Comparison of ENCODE assay signal across 22 mouse cellular contexts in genomic region chr12:99992362-99992862, GRCm38 (mm10). TPM values are rescaled to one million over a fixed set of nuclear protein-coding genes. Genes with fewer than 3 reads are reported as not detected.
"Had no signal": no experiment of that assay in that cellular context is flagged by ENCODE, and none has a peak within 500 bp of the region (broad histone marks: within the 10 kb centered on the region; RNA-seq: fewer than 3 reads in every experiment).

No protein-coding gene starts in this region.

- H3K36me3 ChIP-seq: heart, embryonic 12.5 days; hindbrain, embryonic 10.5 days; hindbrain, embryonic 12.5 days; intestine, embryonic 15.5 days; kidney, embryonic 15.5 days; limb, embryonic 13.5 days; limb, embryonic 15.5 days; liver, embryonic 12.5 days had no signal

- H3K27ac ChIP-seq: hindbrain, embryonic 10.5 days; hindbrain, embryonic 12.5 days; hindbrain, embryonic 14.5 days; intestine, embryonic 15.5 days; kidney, embryonic 15.5 days; kidney, postnatal 0 days; limb, embryonic 13.5 days; limb, embryonic 15.5 days; liver, embryonic 12.5 days; liver, embryonic 14.5 days had no signal

- H3K4me2 ChIP-seq: heart, embryonic 12.5 days; hindbrain, embryonic 12.5 days; hindbrain, embryonic 14.5 days; intestine, embryonic 15.5 days; kidney, embryonic 15.5 days; limb, embryonic 13.5 days; limb, embryonic 15.5 days; liver, embryonic 12.5 days had no signal

- DNase-seq: gastrocnemius, postnatal 10 days; heart, postnatal 4 days; kidney, adult 11 months; kidney, adult 2 months; kidney, adult 9 months; kidney, postnatal 14 days; kidney, postnatal 36 days; layer of hippocampus, postnatal 36 days; left cerebral cortex, postnatal 4 days had no signal

- H3K4me3 ChIP-seq: heart, embryonic 12.5 days; hindbrain, embryonic 10.5 days; hindbrain, embryonic 12.5 days; intestine, embryonic 15.5 days; kidney, embryonic 15.5 days; limb, embryonic 13.5 days; limb, embryonic 15.5 days; liver, embryonic 12.5 days had no signal

- H3K9ac ChIP-seq: heart, embryonic 12.5 days; hindbrain, embryonic 12.5 days; hindbrain, embryonic 14.5 days; intestine, embryonic 15.5 days; kidney, embryonic 15.5 days; limb, embryonic 13.5 days; limb, embryonic 15.5 days; liver, embryonic 12.5 days; liver, embryonic 14.5 days had no signal

- H3K27me3 ChIP-seq: heart, embryonic 12.5 days; hindbrain, embryonic 12.5 days; intestine, embryonic 15.5 days; kidney, embryonic 15.5 days; limb, embryonic 13.5 days; limb, embryonic 15.5 days; liver, embryonic 12.5 days had no signal

- H3K9me3 ChIP-seq: intestine, embryonic 15.5 days; limb, embryonic 15.5 days had no signal

- H3K4me1 ChIP-seq: heart, embryonic 12.5 days; intestine, embryonic 15.5 days; kidney, embryonic 15.5 days; limb, embryonic 13.5 days; limb, embryonic 15.5 days; liver, embryonic 12.5 days had no signal

- ATAC-seq: hindbrain, embryonic 16.5 days; inflammation-experienced regulatory T-cells, adult 6 months; intestine, embryonic 15.5 days; liver, embryonic 12.5 days had no signal

RNA-seq across cellular contexts. Expression of gene Kcnk13, which starts 28.1 kb away (rescaled TPM):
- polyA plus RNA-seq: inflammation-experienced regulatory T-cells, adult 6 months had no signal
